Mouse (Mus musculus) heart, postnatal 4 days (tissue): ENCODE results near the gene Dnah14. TPM values are rescaled to one million over a fixed set of nuclear protein-coding genes. Genes with fewer than 3 reads are reported as not detected.

ENCODE experiments used
- DNase-seq: peaks from one replicate; pipeline ENCODE4 v3.0.0; 2021
- total RNA-seq, 2 experiments: library from RNA; stranded (reverse); gene quantifications; 2 replicates each; pipeline ENCODE4 v1.2.3; 2021

Gene Dnah14
- total RNA-seq, 2 experiments from 2014 or later: not detected

- no peak for DNase-seq
These were observed 280.0 kb downstream of the Dnah14 start for GRCm38 (mm10) chr1:181856329-181856728.

DNA sequence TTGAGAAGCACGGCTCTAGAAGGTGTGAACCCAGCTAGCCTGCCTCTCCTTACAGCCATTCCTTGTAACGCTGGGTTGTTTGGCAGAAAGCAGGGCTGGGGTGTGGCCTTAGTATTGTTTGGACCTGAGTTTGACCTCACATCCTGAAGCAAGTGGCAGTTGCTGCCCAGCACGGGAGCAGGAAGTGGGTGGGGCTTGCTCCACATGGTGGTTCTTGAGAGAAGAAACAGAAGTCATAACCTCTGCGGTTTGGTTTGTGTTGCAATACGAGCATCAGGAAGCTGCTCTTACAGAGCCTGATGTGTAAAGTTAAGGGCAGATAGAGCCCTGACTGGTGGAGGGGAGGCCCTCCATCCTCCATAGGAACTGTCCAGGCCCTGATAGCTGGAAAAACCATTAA lies 284.3 kb downstream of the Dnah14 start:
- peak; percentile 77 for DNase-seq

DNA sequence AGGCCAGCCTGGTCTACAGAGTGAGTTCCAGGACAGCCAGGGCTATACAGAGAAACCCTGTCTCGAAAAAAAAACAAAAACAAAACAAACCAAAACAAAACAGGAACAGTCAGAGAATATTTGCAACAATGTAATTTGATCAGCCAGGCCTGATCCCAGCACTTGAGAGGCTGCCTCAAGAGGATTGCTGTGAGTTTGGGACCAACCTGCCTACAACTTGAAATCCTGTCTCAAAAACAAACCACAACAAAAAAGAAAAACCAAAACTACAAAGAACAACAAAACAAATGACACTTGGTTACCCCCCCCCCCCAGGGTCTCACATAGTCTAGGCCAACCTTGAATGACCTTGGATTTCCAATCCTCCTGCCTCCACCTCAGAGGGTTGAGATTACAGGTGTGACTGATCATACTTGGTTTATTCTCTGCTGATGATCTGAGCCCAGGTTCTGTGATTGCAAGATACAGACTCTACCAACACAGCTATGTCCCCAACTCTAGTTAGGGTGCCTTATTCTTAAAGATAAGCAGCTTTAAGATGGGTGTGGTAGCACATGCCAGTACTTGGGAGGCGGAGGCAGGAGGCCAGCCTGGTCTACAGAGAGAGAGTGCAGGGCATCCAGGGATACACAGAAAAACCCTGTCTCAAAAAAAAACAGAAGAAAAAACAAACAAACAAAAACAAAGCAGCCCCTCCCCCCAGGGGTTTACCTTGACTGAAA lies 285.0 kb downstream of the Dnah14 start:
- no peak for DNase-seq

DNA sequence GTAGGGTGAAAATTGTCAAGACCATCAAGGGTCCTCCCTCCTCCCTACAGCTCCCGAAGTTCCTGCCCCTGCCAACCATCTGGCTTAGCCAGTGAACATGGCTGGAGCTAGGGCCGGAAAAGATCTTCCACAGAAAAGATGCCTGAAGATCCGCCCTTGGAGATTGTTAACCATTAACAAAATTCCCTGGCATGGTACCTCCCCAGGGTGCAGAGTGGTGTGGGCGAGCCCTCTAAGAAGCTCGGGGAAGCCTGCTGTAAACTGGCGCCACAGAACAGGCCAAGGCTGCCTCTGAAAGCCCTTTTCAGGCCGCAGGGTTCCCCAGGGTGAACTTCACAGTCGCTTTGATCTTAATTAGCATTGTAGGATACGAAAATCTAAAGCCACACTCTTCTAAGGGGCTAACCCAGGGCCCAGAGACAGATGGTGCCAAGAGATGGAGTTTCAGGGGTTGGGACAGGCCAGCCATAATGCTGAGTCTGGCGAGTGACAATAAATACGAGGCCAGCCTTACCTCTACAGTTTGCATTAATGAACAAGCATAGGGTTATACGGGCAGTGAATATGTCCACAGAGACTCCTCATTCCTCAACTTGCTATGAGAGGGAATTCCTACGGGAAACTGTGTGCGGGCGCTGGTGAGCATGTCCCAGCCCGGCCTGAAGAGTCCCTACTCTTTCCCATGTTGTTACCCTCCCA lies 286.5 kb downstream of the Dnah14 start:
- DNase-seq: no peak

GRCm38 (mm10) chr1:181863431-181863830 lies 287.1 kb downstream of the Dnah14 start:
- DNase-seq: no peak

Other genes with a start within 250 kb of the Dnah14 start
- gene Cnih3, start 223.9 kb upstream of the Dnah14 start, total RNA-seq: not detected
- not detected for gene Ccdc121, start 65.1 kb upstream of the Dnah14 start, total RNA-seq